Mouse (Mus musculus): ENCODE results near the gene Mrgpre. TPM values are rescaled to one million over a fixed set of nuclear protein-coding genes. Genes with fewer than 3 reads are reported as not detected.

Gene Mrgpre
- 11.4 and 14.1 TPM in 2 replicates for polyA plus RNA-seq (2015; fragmentation: Nextera tagmentation; extraction: Ambion mirVana)

- Histone ChIP-seq H3K9ac (ENCODE audit: low read depth, low read length) (peak within 1 kb of the TSS; percentile 80), H3K4me3 (ENCODE audit: low read depth, low read length) (peak within 1 kb of the TSS; percentile 61), H3K4me1 (ENCODE audit: control insufficient read depth, insufficient read depth, low read length) (peaks cover 20% of the 10 kb centered on the region), H3K27me3 (ENCODE audit: control insufficient read depth, insufficient read depth, low read depth, low read length) (no peaks in the 10 kb centered on the region), H3K4me2 (ENCODE audit: low read length) (peak within 1 kb of the TSS; percentile 79), H3K27ac (ENCODE audit: low read length) (peak within 1 kb of the TSS; percentile 66), H3K36me3 (ENCODE audit: control insufficient read depth, insufficient read depth, low read length) (0 out of 2 replicates have a peak, but pooled peaks cover 3% of the 10 kb centered on the region), H3K9me3 (replicated peaks; ENCODE audit: control insufficient read depth, low read length, poor library complexity, severe bottlenecking) (no peaks in the 10 kb centered on the region)
- WGBS: 2% methylated on average over 20 of the region's 21 CpGs
- peak; percentile 92 for ATAC-seq
Measured at GRCm38 (mm10) chr7:143783996-143784829, at the start of gene Mrgpre. TSS of gene Mrgpre (minus strand) at chr7:143784500.

- ATAC-seq: no peak
- H3K4me2 ChIP-seq (ENCODE audit: low read length): no peak overlapping the region
- peaks cover 18% of the 10 kb centered on the region for H3K36me3 ChIP-seq (ENCODE audit: control insufficient read depth, insufficient read depth, low read length)
- WGBS: 82% methylated on average over 6 of the region's 6 CpGs
- no peak overlapping the region for H3K4me3 ChIP-seq (ENCODE audit: low read depth, low read length)
- H3K9ac ChIP-seq (ENCODE audit: low read depth, low read length): no peak overlapping the region
- H3K27me3 ChIP-seq (ENCODE audit: control insufficient read depth, insufficient read depth, low read depth, low read length): no peaks in the 10 kb centered on the region
- H3K27ac ChIP-seq (ENCODE audit: low read length): no peak overlapping the region
- peaks cover 58% of the 10 kb centered on the region for H3K4me1 ChIP-seq (ENCODE audit: control insufficient read depth, insufficient read depth, low read length)
- H3K9me3 ChIP-seq (replicated peaks; ENCODE audit: control insufficient read depth, low read length, poor library complexity, severe bottlenecking): no peaks in the 10 kb centered on the region
Measured at GRCm38 (mm10) chr7:143833581-143834190, 49.4 kb upstream of the Mrgpre start.

GRCm38 (mm10) chr7:143832611-143833010, 48.3 kb upstream of the Mrgpre start:
- Histone ChIP-seq H3K4me2 (ENCODE audit: low read length) (no peak overlapping the region; the same call in 1 of the 2 replicates), H3K4me3 (ENCODE audit: low read depth, low read length) (no peak overlapping the region), H3K4me1 (ENCODE audit: control insufficient read depth, insufficient read depth, low read length) (peaks cover 58% of the 10 kb centered on the region), H3K9ac (ENCODE audit: low read depth, low read length) (no peak overlapping the region), H3K36me3 (ENCODE audit: control insufficient read depth, insufficient read depth, low read length) (peaks cover 9% of the 10 kb centered on the region), H3K27ac (ENCODE audit: low read length) (no peak overlapping the region), H3K9me3 (replicated peaks; ENCODE audit: control insufficient read depth, low read length, poor library complexity, severe bottlenecking) (no peaks in the 10 kb centered on the region), H3K27me3 (ENCODE audit: control insufficient read depth, insufficient read depth, low read depth, low read length) (no peaks in the 10 kb centered on the region)
- WGBS: 93% methylated on average over 2 of the region's 2 CpGs
- ATAC-seq: no peak

- Histone ChIP-seq H3K9ac (ENCODE audit: low read depth, low read length) (no peak overlapping the region), H3K9me3 (replicated peaks; ENCODE audit: control insufficient read depth, low read length, poor library complexity, severe bottlenecking) (no peaks in the 10 kb centered on the region), H3K27me3 (ENCODE audit: control insufficient read depth, insufficient read depth, low read depth, low read length) (no peaks in the 10 kb centered on the region), H3K4me3 (ENCODE audit: low read depth, low read length) (no peak overlapping the region), H3K27ac (ENCODE audit: low read length) (no peak overlapping the region), H3K36me3 (ENCODE audit: control insufficient read depth, insufficient read depth, low read length) (peaks cover 5% of the 10 kb centered on the region; the same call in 1 of the 2 replicates), H3K4me1 (ENCODE audit: control insufficient read depth, insufficient read depth, low read length) (peaks cover 58% of the 10 kb centered on the region), H3K4me2 (ENCODE audit: low read length) (peak overlapping the region; percentile 92)
- ATAC-seq: no peak
- 86% methylated on average over 8 of the region's 8 CpGs for WGBS
Measured at GRCm38 (mm10) chr7:143832196-143832595, 47.9 kb upstream of the Mrgpre start.

- H3K27ac ChIP-seq (ENCODE audit: low read length): peak overlapping the region; percentile 98
- no peaks in the 10 kb centered on the region for H3K9me3 ChIP-seq (replicated peaks; ENCODE audit: control insufficient read depth, low read length, poor library complexity, severe bottlenecking)
- WGBS: 9% methylated on average over 6 of the region's 6 CpGs
- H3K27me3 ChIP-seq (ENCODE audit: control insufficient read depth, insufficient read depth, low read depth, low read length): no peaks in the 10 kb centered on the region
- H3K9ac ChIP-seq (ENCODE audit: low read depth, low read length): peak overlapping the region; percentile 86
- peak; percentile 46 for ATAC-seq
- H3K4me2 ChIP-seq (ENCODE audit: low read length): peak overlapping the region; percentile 92
- H3K36me3 ChIP-seq (ENCODE audit: control insufficient read depth, insufficient read depth, low read length): no peaks in the 10 kb centered on the region
- H3K4me3 ChIP-seq (ENCODE audit: low read depth, low read length): peak overlapping the region; percentile 65
- H3K4me1 ChIP-seq (ENCODE audit: control insufficient read depth, insufficient read depth, low read length): peaks cover 51% of the 10 kb centered on the region
Measured at GRCm38 (mm10) chr7:143830399-143830798, 46.1 kb upstream of the Mrgpre start.

GRCm38 (mm10) chr7:143829504-143830331, 45.4 kb upstream of the Mrgpre start:
- Histone ChIP-seq H3K4me2 (ENCODE audit: low read length) (peak overlapping the region; percentile 92), H3K27me3 (ENCODE audit: control insufficient read depth, insufficient read depth, low read depth, low read length) (no peaks in the 10 kb centered on the region), H3K9ac (ENCODE audit: low read depth, low read length) (peak overlapping the region; percentile 86), H3K9me3 (replicated peaks; ENCODE audit: control insufficient read depth, low read length, poor library complexity, severe bottlenecking) (no peaks in the 10 kb centered on the region), H3K27ac (ENCODE audit: low read length) (peak overlapping the region; percentile 98), H3K4me3 (ENCODE audit: low read depth, low read length) (peak overlapping the region; percentile 65), H3K4me1 (ENCODE audit: control insufficient read depth, insufficient read depth, low read length) (peaks cover 44% of the 10 kb centered on the region), H3K36me3 (ENCODE audit: control insufficient read depth, insufficient read depth, low read length) (no peaks in the 10 kb centered on the region)
- under 1% methylated on average over 37 of the region's 37 CpGs for WGBS
- peak; percentile 99 for ATAC-seq

- no peaks in the 10 kb centered on the region for H3K36me3 ChIP-seq (ENCODE audit: control insufficient read depth, insufficient read depth, low read length)
- 87% methylated on average over 2 of the region's 2 CpGs for WGBS
- no peaks in the 10 kb centered on the region for H3K27me3 ChIP-seq (ENCODE audit: control insufficient read depth, insufficient read depth, low read depth, low read length)
- H3K27ac ChIP-seq (ENCODE audit: low read length): no peak overlapping the region
- no peak overlapping the region for H3K4me3 ChIP-seq (ENCODE audit: low read depth, low read length)
- H3K4me1 ChIP-seq (ENCODE audit: control insufficient read depth, insufficient read depth, low read length): peaks cover 25% of the 10 kb centered on the region
- ATAC-seq: no peak
- no peak overlapping the region for H3K9ac ChIP-seq (ENCODE audit: low read depth, low read length)
- H3K4me2 ChIP-seq (ENCODE audit: low read length): no peak overlapping the region
- no peaks in the 10 kb centered on the region for H3K9me3 ChIP-seq (replicated peaks; ENCODE audit: control insufficient read depth, low read length, poor library complexity, severe bottlenecking)
Measured at GRCm38 (mm10) chr7:143826985-143827384, 42.7 kb upstream of the Mrgpre start.

- Histone ChIP-seq H3K9me3 (replicated peaks; ENCODE audit: control insufficient read depth, low read length, poor library complexity, severe bottlenecking) (no peaks in the 10 kb centered on the region), H3K9ac (ENCODE audit: low read depth, low read length) (peak overlapping the region; percentile 63), H3K4me1 (ENCODE audit: control insufficient read depth, insufficient read depth, low read length) (peaks cover 11% of the 10 kb centered on the region), H3K27me3 (ENCODE audit: control insufficient read depth, insufficient read depth, low read depth, low read length) (no peaks in the 10 kb centered on the region), H3K4me2 (ENCODE audit: low read length) (peak overlapping the region; percentile 59), H3K36me3 (ENCODE audit: control insufficient read depth, insufficient read depth, low read length) (peaks cover 2% of the 10 kb centered on the region; the same call in 1 of the 2 replicates), H3K4me3 (ENCODE audit: low read depth, low read length) (peak overlapping the region; percentile 62), H3K27ac (ENCODE audit: low read length) (peak overlapping the region; percentile 84)
- 77% methylated on average over 4 of the region's 4 CpGs for WGBS
- no peak; the same call in 1 of the 2 replicates for ATAC-seq
Measured at GRCm38 (mm10) chr7:143823266-143823605, 38.9 kb upstream of the Mrgpre start.

Data from midbrain, embryonic 16.5 days (tissue).